Mouse (Mus musculus) liver, embryonic 14.5 days (tissue): ENCODE data around the gene Fam219a. TPM values are rescaled to one million over a fixed set of nuclear protein-coding genes. Genes with fewer than 3 reads are reported as not detected.

Experiments
- ATAC-seq: fragments of 200-750 bp; cut with Nextera tagmentation; 2 replicates; pipeline ENCODE4 v1.8.0; 2017; ENCODE audit warnings: moderate number of reproducible peaks, mild to moderate bottlenecking, moderate library complexity; ENCODE audit not compliant: insufficient read depth
- DNase-seq, 3 experiments: peaks; one replicate each; pipeline ENCODE4 v3.0.0-alpha.2; 2012 to 2013; ENCODE audit warnings: low read depth in 3 of 3, low spot score in 3 of 3
- H3K27ac ChIP-seq: fragments of 300-500 bp; sonication (generic); 2 replicates; pipeline ENCODE4 v1.5.1; 2014; ENCODE audit warnings: moderate library complexity, mild to moderate bottlenecking, control low read depth, inconsistent platforms
- H3K27me3 ChIP-seq: fragments of 300-500 bp; sonication (generic); 2 replicates; pipeline ENCODE4 v1.6.1; 2014; ENCODE audit warnings: mild to moderate bottlenecking, low read length, moderate library complexity; ENCODE audit not compliant: control insufficient read depth, insufficient read depth
- H3K36me3 ChIP-seq: fragments of 300-500 bp; sonication (generic); replicated peaks from 2 replicates; pipeline ENCODE4 v1.6.1; 2014; ENCODE audit warnings: low read depth; ENCODE audit not compliant: control insufficient read depth, insufficient read depth
- H3K4me1 ChIP-seq, 2 experiments: fragments of 200-500 bp in 1 of 2; fragments of 300-500 bp in 1 of 2; sonication (generic) in 1 of 2; replicated peaks; 2 replicates each; pipeline ENCODE4 v1.6.1; 2012 to 2014; ENCODE audit warnings: antibody characterized with exemption in 1 of 2, inconsistent platforms in 1 of 2, low read length in 1 of 2; ENCODE audit not compliant: control insufficient read depth in 2 of 2, insufficient read depth in 2 of 2
- H3K4me2 ChIP-seq: fragments of 300-500 bp; sonication (generic); 2 replicates; pipeline ENCODE4 v1.6.1; 2014; ENCODE audit warnings: low read depth, mild to moderate bottlenecking, control low read depth, moderate library complexity
- H3K4me3 ChIP-seq, 2 experiments: fragments of 200-500 bp in 1 of 2; fragments of 300-500 bp in 1 of 2; sonication (generic) in 1 of 2; 2 replicates each; pipeline ENCODE4 v1.5.1; 2012 to 2014; ENCODE audit warnings: low read depth in 2 of 2, low read length in 2 of 2, mild to moderate bottlenecking in 2 of 2, control low read depth in 1 of 2, inconsistent platforms in 1 of 2, moderate library complexity in 1 of 2; ENCODE audit not compliant: insufficient read depth in 1 of 2
- H3K9ac ChIP-seq: fragments of 300-500 bp; sonication (generic); replicated peaks from 2 replicates; pipeline ENCODE4 v1.6.1; 2014; ENCODE audit warnings: mild to moderate bottlenecking, control low read depth, moderate library complexity
- H3K9me3 ChIP-seq: fragments of 300-500 bp; sonication (generic); 2 replicates; pipeline ENCODE4 v1.6.1; 2016; ENCODE audit warnings: low read length, mixed read lengths; ENCODE audit not compliant: control insufficient read depth
- CTCF ChIP-seq: IDR thresholded peaks from 2 replicates; pipeline ENCODE4 v1.5.1; 2016; ENCODE audit warnings: antibody characterized with exemption, low read depth, control low read depth
- EP300 ChIP-seq: IDR thresholded peaks from 2 replicates; pipeline ENCODE4 v1.6.1; 2016; ENCODE audit warnings: antibody characterized with exemption, low read depth
- WGBS: fragments of 180-500 bp; shearing (Covaris S2); extraction: QIAGEN DNeasy Blood & Tissue Kit; methylation state at CpG from one replicate; pipeline ENCODE4 v1.1.7; 2014; ENCODE audit not compliant: insufficient replicate concordance; 5-methylcytosine and 5-hydroxymethylcytosine counted together
- polyA plus RNA-seq, 2 experiments: library from polyadenylated mRNA; depleted of rRNA in 1 of 2; stranded (reverse) in 1 of 2; unstranded in 1 of 2; fragments of >200 nt; fragmentation: Nextera tagmentation in 1 of 2; extraction: Ambion mirVana in 1 of 2; gene quantifications; 2 replicates each; pipeline versions ENCODE4 v1.2.1 to v1.2.3; 2012 to 2014

Gene Fam219a
- polyA plus RNA-seq, 2 experiments = 0.38 to 1.8 TPM

DNA sequence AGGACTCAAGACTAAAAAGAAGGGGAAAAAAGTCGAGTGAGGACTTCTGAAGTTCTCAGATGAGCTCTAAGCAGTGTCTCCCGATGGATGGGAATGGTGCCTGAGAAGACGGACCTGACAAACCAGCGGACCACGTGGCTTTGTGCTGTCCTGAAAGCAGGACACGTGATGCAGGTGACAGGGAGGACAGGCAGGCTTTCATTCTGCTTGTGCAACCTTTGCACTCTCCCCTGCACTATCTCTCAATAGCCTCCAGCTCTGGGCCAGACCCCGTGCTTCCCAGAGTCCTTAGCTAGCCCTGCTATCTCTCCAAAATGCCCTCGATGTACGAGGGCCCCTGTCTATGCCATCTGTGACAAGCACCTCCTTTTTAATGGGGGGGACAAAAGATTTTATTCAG is 44.5 kb downstream of the Fam219a start:
- ATAC-seq = peak; percentile 26; the same call in 1 of the 2 replicates
- no peak for TF ChIP-seq CTCF
- TF ChIP-seq EP300 = no peak

GRCm38 (mm10) chr4:41523839-41524238 is 45.5 kb downstream of the Fam219a start:
- H3K4me3 ChIP-seq = no peak overlapping the region
- no peak overlapping the region for H3K9ac ChIP-seq
- H3K4me2 ChIP-seq = no peak overlapping the region
- H3K4me1 ChIP-seq = no peaks in the 10 kb centered on the region
- no peaks in the 10 kb centered on the region for H3K27me3 ChIP-seq
- H3K27ac ChIP-seq = no peak overlapping the region
- WGBS = 62% methylated on average over 7 of the region's 7 CpGs
- ATAC-seq (no peak), DNase-seq (no peak)
- no peaks in the 10 kb centered on the region for H3K9me3 ChIP-seq
- no peak for TF ChIP-seq EP300
- no peak for TF ChIP-seq CTCF
- H3K36me3 ChIP-seq = no peaks in the 10 kb centered on the region

More for the DNA sequence above, 44.5 kb downstream of the Fam219a start:
- no peak for DNase-seq
- Histone ChIP-seq H3K4me2 (no peak overlapping the region), H3K9me3 (no peaks in the 10 kb centered on the region), H3K27ac (no peak overlapping the region), H3K9ac (no peak overlapping the region), H3K36me3 (no peaks in the 10 kb centered on the region), H3K27me3 (no peaks in the 10 kb centered on the region), H3K4me1 (no peaks in the 10 kb centered on the region), H3K4me3 (no peak overlapping the region)
- WGBS = 49% methylated on average over 9 of the region's 9 CpGs

DNA sequence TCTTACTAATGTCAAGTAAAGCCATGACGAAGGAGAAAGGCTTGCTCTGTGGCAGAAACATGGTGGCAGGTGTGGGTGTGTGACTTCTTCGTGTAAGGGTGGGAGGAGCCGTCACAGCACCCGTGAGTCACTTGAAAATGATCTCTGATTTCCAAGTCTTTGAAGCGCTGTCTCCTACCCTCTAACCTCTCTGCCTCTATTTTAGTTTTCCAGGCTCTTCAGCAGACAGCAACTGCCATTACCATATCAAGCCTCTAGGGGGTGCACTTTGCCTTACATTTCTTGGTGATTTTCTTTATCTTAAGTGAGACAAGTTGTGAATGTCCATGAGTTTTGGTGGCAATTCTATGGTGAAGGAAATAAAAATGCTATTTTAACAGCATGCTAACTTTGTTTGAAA is 46.5 kb downstream of the Fam219a start:
- peak; percentile 71 for TF ChIP-seq CTCF
- TF ChIP-seq EP300 = no peak
- DNase-seq = no peak

DNA sequence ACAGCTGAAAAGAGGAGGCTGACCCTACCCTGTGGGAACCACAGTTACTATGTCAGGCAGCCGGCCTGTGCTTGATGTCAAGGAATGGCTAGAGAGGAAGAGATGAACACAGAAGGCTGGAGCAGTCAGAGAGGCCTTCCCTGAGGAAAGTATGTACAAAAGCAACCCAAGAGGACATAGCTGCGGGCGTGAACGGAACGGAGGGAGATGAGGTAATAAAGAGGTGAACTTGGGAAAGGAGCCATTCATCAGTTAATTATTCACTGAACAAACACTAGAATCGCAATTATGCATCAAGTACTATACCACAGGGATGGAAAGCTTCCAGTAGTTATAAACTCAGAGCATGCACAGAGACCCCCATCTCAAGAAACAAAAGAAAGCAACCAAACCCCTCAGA is 47.2 kb downstream of the Fam219a start:
- ATAC-seq = no peak
- H3K9me3 ChIP-seq = no peaks in the 10 kb centered on the region
- H3K4me3 ChIP-seq = no peak overlapping the region
- 70% methylated on average over 6 of the region's 6 CpGs for WGBS
- H3K36me3 ChIP-seq = no peaks in the 10 kb centered on the region
- no peaks in the 10 kb centered on the region for H3K4me1 ChIP-seq
- no peak overlapping the region for H3K4me2 ChIP-seq
- DNase-seq = no peak
- H3K27ac ChIP-seq = no peak overlapping the region
- H3K27me3 ChIP-seq = no peaks in the 10 kb centered on the region
- no peak overlapping the region for H3K9ac ChIP-seq
- TF ChIP-seq CTCF (no peak), EP300 (no peak)

More for the DNA sequence above, 46.5 kb downstream of the Fam219a start:
- Histone ChIP-seq H3K9ac (no peak overlapping the region), H3K9me3 (no peaks in the 10 kb centered on the region), H3K4me2 (no peak overlapping the region), H3K36me3 (no peaks in the 10 kb centered on the region), H3K4me3 (no peak overlapping the region), H3K4me1 (no peaks in the 10 kb centered on the region), H3K27me3 (no peaks in the 10 kb centered on the region), H3K27ac (no peak overlapping the region)
- no peak for ATAC-seq
- 29% methylated on average over 5 of the region's 5 CpGs for WGBS

DNA sequence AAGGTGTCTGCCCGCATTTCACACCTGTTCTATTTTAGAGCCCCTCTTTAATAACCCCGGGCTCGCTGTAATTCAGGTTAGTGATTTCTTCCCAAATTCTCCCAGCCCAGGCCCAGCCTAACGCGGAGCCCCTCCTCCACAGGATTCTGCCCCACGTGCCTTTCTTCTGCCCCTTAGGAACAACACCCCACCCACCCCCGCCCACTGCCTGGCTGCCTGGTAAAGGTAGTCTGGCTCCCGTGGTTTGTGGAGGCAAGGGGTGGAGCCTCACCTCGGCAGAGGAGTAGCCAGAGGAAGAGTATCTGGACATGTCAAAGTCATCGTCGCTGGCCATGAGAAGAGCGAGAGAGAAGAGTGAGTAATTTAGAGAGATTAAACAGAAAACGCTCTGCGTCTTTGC is 48.7 kb downstream of the Fam219a start:
- Histone ChIP-seq H3K9ac (no peak overlapping the region), H3K4me1 (no peaks in the 10 kb centered on the region), H3K4me2 (no peak overlapping the region), H3K4me3 (no peak overlapping the region), H3K9me3 (no peaks in the 10 kb centered on the region), H3K27me3 (no peaks in the 10 kb centered on the region), H3K27ac (no peak overlapping the region), H3K36me3 (no peaks in the 10 kb centered on the region)
- no peak for TF ChIP-seq EP300
- TF ChIP-seq CTCF = no peak
- no peak for ATAC-seq
- no peak for DNase-seq
- WGBS = 47% methylated on average over 14 of the region's 14 CpGs
